Mouse (Mus musculus): Measurements from ENCODE around the gene B3galnt1. TPM values are rescaled to one million over a fixed set of nuclear protein-coding genes. Genes with fewer than 3 reads are reported as not detected.

The B3galnt1 gene
- 33.7 and 35.8 TPM in 2 replicates for polyA plus RNA-seq (2016; fragmentation: Nextera tagmentation; extraction: Ambion mirVana)

DNA sequence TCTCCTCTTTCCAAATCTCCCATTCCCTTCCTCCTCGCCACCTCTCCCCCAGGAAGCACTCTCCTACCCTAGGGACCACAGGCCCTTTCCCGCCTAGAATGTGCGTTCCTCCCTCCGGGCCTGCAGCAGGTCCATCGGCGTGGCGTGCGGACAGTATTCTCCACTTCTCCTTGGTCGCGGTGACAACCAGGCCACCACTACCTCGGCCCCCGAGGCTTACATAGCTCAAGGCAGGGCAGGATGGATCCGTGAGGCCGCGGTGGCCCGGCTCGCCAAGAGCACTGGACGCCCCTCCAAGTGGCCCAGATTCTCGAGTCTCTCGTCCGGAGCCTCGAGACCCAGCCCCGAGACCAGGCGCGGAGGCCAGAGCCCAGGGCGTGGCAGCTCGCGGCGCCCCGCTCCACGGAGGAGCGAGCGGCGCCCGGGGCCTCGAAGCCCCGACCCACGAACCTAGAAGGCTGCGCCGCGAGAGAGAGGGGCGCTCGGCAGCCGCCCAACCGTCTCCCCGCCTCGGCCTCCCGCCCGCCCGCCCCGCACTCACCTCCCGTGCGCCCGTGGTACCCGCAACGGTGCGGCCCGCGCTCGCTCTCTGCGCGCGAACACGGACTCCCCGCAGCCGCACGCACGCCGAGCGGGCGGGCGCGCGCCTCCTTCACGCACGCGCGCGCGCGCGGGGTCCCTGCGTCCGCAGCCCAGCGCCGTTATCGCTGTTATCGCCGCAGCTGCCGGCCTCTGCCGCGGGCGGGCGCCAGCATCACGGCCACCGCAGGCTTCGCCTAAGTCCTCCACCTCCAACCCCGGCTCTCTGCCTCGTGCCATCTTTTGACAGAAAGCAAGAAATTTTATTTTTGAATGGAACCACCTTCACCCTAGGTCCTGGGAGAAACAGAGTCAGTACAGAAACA lies at the start of gene B3galnt1:
Gene B3galnt1 (minus strand): TSS at position 700 of the 905 bp plus-strand sequence.
- H3K27ac ChIP-seq (replicated peaks), result peak within 1 kb of the TSS; percentile 91
- peak within 1 kb of the TSS; percentile 78 for H3K4me3 ChIP-seq
- under 1% methylated on average over 97 of the region's 99 CpGs for WGBS
- peaks cover 19% of the 10 kb centered on the region for H3K27me3 ChIP-seq (ENCODE audit: low read depth, poor library complexity, severe bottlenecking)
- H3K36me3 ChIP-seq, result no peaks in the 10 kb centered on the region
- peak; percentile 76 for DNase-seq (ENCODE audit: low spot score)
- H3K4me1 ChIP-seq, result peaks cover 41% of the 10 kb centered on the region
- no peaks in the 10 kb centered on the region for H3K9me3 ChIP-seq (replicated peaks)

DNA sequence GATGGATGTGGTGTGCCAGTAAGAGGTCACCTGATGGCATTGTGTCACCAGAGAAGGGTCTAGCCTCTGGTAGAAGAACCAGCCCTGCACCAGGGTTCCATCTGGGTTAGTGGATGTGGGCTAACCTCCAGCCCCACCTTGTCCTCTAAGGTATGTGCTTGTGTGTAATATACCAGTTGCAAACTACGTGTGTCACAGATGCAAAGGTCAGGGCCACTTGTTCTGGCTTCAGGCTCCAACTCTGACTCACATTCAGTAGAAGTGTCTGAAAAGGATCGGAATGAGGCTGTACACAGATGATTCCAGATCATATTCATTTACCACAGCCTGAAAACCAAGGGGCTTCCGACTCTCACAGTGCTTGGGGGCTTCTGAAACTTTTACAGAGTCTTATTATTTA lies 35.8 kb upstream of the B3galnt1 start:
- Histone ChIP-seq H3K9me3 (replicated peaks) (peaks cover 3% of the 10 kb centered on the region; the same call in 1 of the 2 replicates), H3K27ac (replicated peaks) (no peak overlapping the region), H3K4me3 (no peak overlapping the region), H3K4me1 (no peaks in the 10 kb centered on the region), H3K36me3 (no peaks in the 10 kb centered on the region), H3K27me3 (ENCODE audit: low read depth, poor library complexity, severe bottlenecking) (no peaks in the 10 kb centered on the region)
- WGBS, result 89% methylated on average over 3 of the region's 3 CpGs
- no peak for DNase-seq (ENCODE audit: low spot score)

GRCm38 (mm10) chr3:69633706-69634420 lies 35.1 kb upstream of the B3galnt1 start:
- no peaks in the 10 kb centered on the region for H3K36me3 ChIP-seq
- H3K9me3 ChIP-seq (replicated peaks), result peaks cover 3% of the 10 kb centered on the region; the same call in 1 of the 2 replicates
- DNase-seq (ENCODE audit: low spot score), result no peak
- no peak overlapping the region for H3K4me3 ChIP-seq
- no peaks in the 10 kb centered on the region for H3K27me3 ChIP-seq (ENCODE audit: low read depth, poor library complexity, severe bottlenecking)
- 87% methylated on average over 12 of the region's 12 CpGs for WGBS
- no peaks in the 10 kb centered on the region for H3K4me1 ChIP-seq
- H3K27ac ChIP-seq (replicated peaks), result no peak overlapping the region

DNA sequence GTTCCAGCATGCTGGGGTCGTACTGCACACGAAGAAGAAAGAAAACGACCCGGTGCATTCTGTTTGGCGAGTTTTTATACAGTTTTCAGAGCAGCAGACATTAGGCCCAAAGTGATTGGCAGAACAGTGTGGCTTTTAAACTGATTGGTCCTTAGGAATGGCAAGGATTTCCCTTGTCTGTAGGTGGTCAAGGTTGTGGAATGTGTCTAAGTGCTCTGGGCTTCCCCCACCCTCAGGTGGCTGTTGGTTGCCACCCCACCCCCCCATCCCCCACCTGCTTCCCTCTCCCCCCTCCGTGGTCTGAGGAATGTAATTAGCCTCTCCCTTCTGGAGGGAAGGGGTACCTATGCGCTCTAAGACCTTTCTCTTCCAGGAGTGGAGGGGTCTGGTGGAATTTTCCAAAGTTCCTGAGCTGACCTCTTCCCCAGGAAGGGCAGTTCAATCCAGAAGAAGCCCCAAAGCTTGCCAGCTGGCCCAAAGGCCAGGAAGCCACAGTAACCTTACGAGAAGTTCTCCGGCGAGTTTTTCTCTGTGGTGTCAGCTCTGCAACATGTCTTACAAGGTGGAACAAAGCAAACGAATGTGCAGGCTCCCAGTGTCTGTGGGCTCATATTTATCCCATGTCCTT lies 28.3 kb upstream of the B3galnt1 start:
- H3K36me3 ChIP-seq, result no peaks in the 10 kb centered on the region
- H3K4me3 ChIP-seq, result no peak overlapping the region
- no peaks in the 10 kb centered on the region for H3K9me3 ChIP-seq (replicated peaks)
- 85% methylated on average over 11 of the region's 11 CpGs for WGBS
- H3K27ac ChIP-seq (replicated peaks), result no peak overlapping the region
- no peaks in the 10 kb centered on the region for H3K4me1 ChIP-seq
- H3K27me3 ChIP-seq (ENCODE audit: low read depth, poor library complexity, severe bottlenecking), result no peaks in the 10 kb centered on the region
- DNase-seq (ENCODE audit: low spot score), result no peak

DNA sequence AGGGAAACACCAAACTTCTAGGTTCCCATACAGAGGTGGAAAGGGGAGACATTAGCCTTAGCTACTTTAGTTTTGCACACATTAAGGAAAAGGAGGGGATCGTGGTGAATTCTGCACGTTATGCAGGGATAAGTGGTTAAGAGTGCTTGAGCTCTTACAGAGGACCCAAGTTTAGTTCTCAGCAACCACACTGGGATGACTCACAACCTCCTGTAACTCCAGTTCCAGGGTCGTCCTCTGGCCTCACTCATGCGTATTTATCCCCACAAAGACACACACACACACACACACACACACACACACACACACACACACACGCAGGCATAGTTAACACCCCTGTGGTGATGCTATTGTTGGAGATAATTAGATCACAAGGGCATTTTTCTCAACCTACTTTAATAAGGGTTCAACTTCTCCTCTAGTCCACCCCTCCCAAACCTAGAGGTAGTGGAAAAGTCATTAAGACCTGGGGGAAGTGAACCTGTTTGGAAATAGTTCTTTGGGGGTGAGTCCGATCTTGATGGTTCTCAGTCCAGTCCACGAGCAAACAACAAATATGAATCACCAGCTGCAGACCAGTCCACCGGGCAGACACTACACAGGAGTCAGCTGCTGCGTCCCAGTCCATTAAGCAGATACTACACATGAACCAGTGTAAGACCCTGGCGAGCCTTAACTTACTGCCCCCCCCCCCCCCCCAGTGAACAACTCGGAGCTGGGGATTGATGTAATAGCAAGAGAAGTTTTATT lies 27.6 kb upstream of the B3galnt1 start:
- Histone ChIP-seq H3K36me3 (no peaks in the 10 kb centered on the region), H3K27me3 (ENCODE audit: low read depth, poor library complexity, severe bottlenecking) (no peaks in the 10 kb centered on the region), H3K4me1 (no peaks in the 10 kb centered on the region), H3K4me3 (no peak overlapping the region), H3K9me3 (replicated peaks) (no peaks in the 10 kb centered on the region), H3K27ac (replicated peaks) (no peak overlapping the region)
- DNase-seq (ENCODE audit: low spot score), result no peak
- whole genome bisulfite sequencing, result 84% methylated on average over 11 of the region's 11 CpGs

DNA sequence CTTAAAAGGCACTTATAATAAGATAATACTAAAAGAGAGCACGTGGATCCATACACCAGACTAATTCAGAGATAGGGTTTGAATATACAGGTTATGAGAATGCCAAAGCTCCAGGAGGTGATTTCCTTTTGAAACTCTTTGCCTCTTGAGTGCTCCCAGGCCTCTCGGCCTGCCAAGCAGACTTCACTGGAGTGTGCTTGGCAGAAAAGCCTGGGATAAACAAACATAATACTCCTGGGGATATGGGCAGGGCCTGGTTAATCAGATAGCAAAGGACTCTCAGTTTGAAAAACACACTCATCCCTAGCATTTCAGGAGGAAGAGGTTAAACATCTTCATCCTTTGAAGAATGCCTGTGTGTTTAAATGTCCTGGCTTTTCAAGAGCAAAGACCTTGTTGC lies 25.4 kb upstream of the B3galnt1 start:
- Histone ChIP-seq H3K4me3 (no peak overlapping the region), H3K27ac (replicated peaks) (no peak overlapping the region), H3K36me3 (no peaks in the 10 kb centered on the region), H3K9me3 (replicated peaks) (no peaks in the 10 kb centered on the region), H3K27me3 (ENCODE audit: low read depth, poor library complexity, severe bottlenecking) (no peaks in the 10 kb centered on the region), H3K4me1 (no peaks in the 10 kb centered on the region)
- DNase-seq (ENCODE audit: low spot score), result no peak
- 79% methylated on average over 2 of the region's 2 CpGs for whole genome bisulfite sequencing

DNA sequence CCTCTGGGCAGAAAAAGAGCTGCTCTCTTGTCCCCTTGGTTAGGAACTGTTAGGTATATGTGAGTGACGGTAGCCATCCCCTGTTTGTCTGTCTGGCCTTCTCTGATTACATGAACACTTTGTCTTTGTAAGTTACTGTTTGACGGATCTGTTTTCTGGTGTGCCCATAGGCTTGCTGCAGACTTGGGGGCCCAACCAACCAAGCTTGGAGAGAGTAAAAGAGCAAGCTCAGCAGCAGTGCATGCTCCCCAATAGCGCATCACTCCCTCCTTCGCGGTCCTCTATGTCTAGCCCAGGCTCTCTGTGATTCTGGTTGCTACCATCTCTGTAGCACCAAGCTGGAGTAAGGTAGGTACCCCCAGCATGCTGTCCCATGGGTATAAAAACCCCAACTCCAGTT lies 9.1 kb upstream of the B3galnt1 start:
- 90% methylated on average over 5 of the region's 5 CpGs for WGBS
- Histone ChIP-seq H3K36me3 (no peaks in the 10 kb centered on the region), H3K4me1 (no peaks in the 10 kb centered on the region), H3K4me3 (no peak overlapping the region), H3K9me3 (replicated peaks) (peaks cover 8% of the 10 kb centered on the region), H3K27me3 (ENCODE audit: low read depth, poor library complexity, severe bottlenecking) (no peaks in the 10 kb centered on the region), H3K27ac (replicated peaks) (no peak overlapping the region)
- DNase-seq (ENCODE audit: low spot score), result no peak

- WGBS, result 69% methylated on average over 1 of the region's 1 CpGs
- Histone ChIP-seq H3K27ac (replicated peaks) (no peak overlapping the region), H3K36me3 (no peaks in the 10 kb centered on the region), H3K9me3 (replicated peaks) (peaks cover 4% of the 10 kb centered on the region; the same call in 1 of the 2 replicates), H3K4me1 (peaks cover 2% of the 10 kb centered on the region; the same call in 1 of the 2 replicates), H3K27me3 (ENCODE audit: low read depth, poor library complexity, severe bottlenecking) (no peaks in the 10 kb centered on the region), H3K4me3 (no peak overlapping the region)
- no peak for DNase-seq (ENCODE audit: low spot score)
Measured at GRCm38 (mm10) chr3:69607468-69607867, 8.7 kb upstream of the B3galnt1 start.

DNA sequence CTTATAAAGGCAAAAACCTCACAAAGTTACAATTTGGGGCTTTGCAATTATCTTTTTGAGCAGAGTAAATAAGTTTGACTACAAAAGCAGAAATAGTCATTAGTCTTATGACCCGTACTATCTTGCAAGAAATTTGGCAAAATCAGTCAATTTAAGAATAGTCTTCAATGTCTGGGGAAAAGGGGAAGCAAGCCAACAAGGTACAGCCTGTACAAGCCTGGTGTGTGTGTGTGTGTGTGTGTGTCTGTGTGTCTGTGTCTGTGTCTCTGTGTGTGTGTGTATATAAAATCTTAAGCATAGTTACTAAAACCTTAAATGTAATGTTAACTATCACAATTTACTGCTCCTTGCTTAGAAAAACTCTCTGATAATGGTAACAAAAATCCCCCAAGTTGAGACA lies 8.2 kb upstream of the B3galnt1 start:
- no peaks in the 10 kb centered on the region for H3K27me3 ChIP-seq (ENCODE audit: low read depth, poor library complexity, severe bottlenecking)

DNA sequence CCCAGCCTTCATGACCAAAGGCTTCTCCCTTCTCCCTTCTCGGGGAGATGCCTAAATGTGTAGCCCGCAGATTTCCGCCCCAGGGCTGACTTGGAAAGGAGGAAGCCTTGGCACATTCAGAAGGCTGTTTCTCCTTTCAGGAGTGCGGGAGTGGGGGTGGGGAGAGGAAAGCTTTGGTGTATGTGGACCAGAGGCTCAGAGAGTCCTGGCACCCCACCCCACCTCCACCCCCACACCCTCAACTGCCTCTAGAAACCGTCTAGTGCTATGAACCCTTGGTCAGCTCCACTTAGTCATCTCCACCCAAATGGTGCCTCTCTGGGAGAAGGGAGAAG lies 373 bp upstream of the B3galnt1 start:
- Histone ChIP-seq H3K27me3 (ENCODE audit: low read depth, poor library complexity, severe bottlenecking) (peaks cover 19% of the 10 kb centered on the region), H3K36me3 (no peaks in the 10 kb centered on the region), H3K4me1 (peaks cover 40% of the 10 kb centered on the region), H3K4me3 (peak overlapping the region; percentile 78), H3K27ac (replicated peaks) (peak overlapping the region; percentile 91), H3K9me3 (replicated peaks) (no peaks in the 10 kb centered on the region)
- DNase-seq (ENCODE audit: low spot score), result no peak
- WGBS, result 14% methylated on average over 5 of the region's 5 CpGs

More for the DNA sequence above, 8.2 kb upstream of the B3galnt1 start:
- Histone ChIP-seq H3K27ac (replicated peaks) (no peak overlapping the region), H3K9me3 (replicated peaks) (no peaks in the 10 kb centered on the region), H3K36me3 (no peaks in the 10 kb centered on the region), H3K4me3 (no peak overlapping the region), H3K4me1 (peaks cover 8% of the 10 kb centered on the region)
- DNase-seq (ENCODE audit: low spot score), result no peak
- 83% methylated on average over 1 of the region's 1 CpGs for WGBS

GRCm38 (mm10) chr3:69597816-69598215 lies 944 bp downstream of the B3galnt1 start:
- WGBS, result 9% methylated on average over 7 of the region's 7 CpGs
- H3K4me1 ChIP-seq, result peaks cover 41% of the 10 kb centered on the region
- no peak for DNase-seq (ENCODE audit: low spot score)
- no peaks in the 10 kb centered on the region for H3K36me3 ChIP-seq
- no peaks in the 10 kb centered on the region for H3K9me3 ChIP-seq (replicated peaks)
- peak overlapping the region; percentile 78 for H3K4me3 ChIP-seq
- peaks cover 19% of the 10 kb centered on the region for H3K27me3 ChIP-seq (ENCODE audit: low read depth, poor library complexity, severe bottlenecking)
- H3K27ac ChIP-seq (replicated peaks), result peak overlapping the region; percentile 91

GRCm38 (mm10) chr3:69597211-69597610 lies 1.5 kb downstream of the B3galnt1 start:
- Histone ChIP-seq H3K27me3 (ENCODE audit: low read depth, poor library complexity, severe bottlenecking) (peaks cover 19% of the 10 kb centered on the region), H3K27ac (replicated peaks) (no peak overlapping the region), H3K4me3 (peak overlapping the region; percentile 78), H3K9me3 (replicated peaks) (no peaks in the 10 kb centered on the region), H3K36me3 (no peaks in the 10 kb centered on the region), H3K4me1 (peaks cover 37% of the 10 kb centered on the region)
- no peak for DNase-seq (ENCODE audit: low spot score)
- 89% methylated on average over 6 of the region's 6 CpGs for WGBS

Measured in midbrain, embryonic 10.5 days (tissue).